Mouse (Mus musculus) brain, embryonic 18.5 days (tissue): Measurements from ENCODE around the gene Ccdc124.

ENCODE experiments used
- DNase-seq: peaks from one replicate; pipeline ENCODE4 v3.0.0-alpha.2; 2012; ENCODE audit warnings: low read depth, low spot score

Gene Ccdc124

GRCm38 (mm10) chr8:70846371-70847154, 27.2 kb downstream of the Ccdc124 start:
- DNase-seq = no peak

GRCm38 (mm10) chr8:70845108-70845507, 28.6 kb downstream of the Ccdc124 start:
- DNase-seq = no peak

GRCm38 (mm10) chr8:70844523-70844922, 29.2 kb downstream of the Ccdc124 start:
- DNase-seq = no peak

- DNase-seq = no peak
Observed at GRCm38 (mm10) chr8:70843941-70844340, 29.8 kb downstream of the Ccdc124 start.

GRCm38 (mm10) chr8:70843214-70843773, 30.4 kb downstream of the Ccdc124 start:
- no peak for DNase-seq

- no peak for DNase-seq
Observed at GRCm38 (mm10) chr8:70842484-70842883, 31.3 kb downstream of the Ccdc124 start.

- no peak for DNase-seq
Observed at GRCm38 (mm10) chr8:70841147-70842072, 32.3 kb downstream of the Ccdc124 start.

GRCm38 (mm10) chr8:70840590-70840989, 33.1 kb downstream of the Ccdc124 start:
- DNase-seq = no peak

- DNase-seq = peak; percentile 100
Observed at GRCm38 (mm10) chr8:70839408-70840351, 34.1 kb downstream of the Ccdc124 start, which contains the start of gene Arrdc2. Gene Arrdc2, minus strand, starts transcription at chr8:70839720.

- DNase-seq = no peak
Observed at GRCm38 (mm10) chr8:70838654-70839407, 34.9 kb downstream of the Ccdc124 start.

- no peak for DNase-seq
Observed at GRCm38 (mm10) chr8:70836666-70837065, 37.1 kb downstream of the Ccdc124 start.

- no peak for DNase-seq
Observed at GRCm38 (mm10) chr8:70834071-70834470, 39.7 kb downstream of the Ccdc124 start.

GRCm38 (mm10) chr8:70833520-70833919, 40.2 kb downstream of the Ccdc124 start:
- no peak for DNase-seq

GRCm38 (mm10) chr8:70833018-70833482, 40.7 kb downstream of the Ccdc124 start:
- DNase-seq = no peak

- no peak for DNase-seq
Observed at GRCm38 (mm10) chr8:70832371-70832770, 41.4 kb downstream of the Ccdc124 start.

- no peak for DNase-seq
Observed at GRCm38 (mm10) chr8:70831517-70831916, 42.2 kb downstream of the Ccdc124 start.

- no peak for DNase-seq
Observed at GRCm38 (mm10) chr8:70827796-70828195, 45.9 kb downstream of the Ccdc124 start.

GRCm38 (mm10) chr8:70827010-70827409, 46.7 kb downstream of the Ccdc124 start:
- no peak for DNase-seq

- no peak for DNase-seq
Observed at GRCm38 (mm10) chr8:70825816-70826215, 47.9 kb downstream of the Ccdc124 start.

GRCm38 (mm10) chr8:70823802-70824201, 49.9 kb downstream of the Ccdc124 start:
- DNase-seq = no peak
